Mouse (Mus musculus): Measurements from ENCODE around the gene Rasl10b. TPM values are rescaled to one million over a fixed set of nuclear protein-coding genes. Genes with fewer than 3 reads are reported as not detected.
A peak's percentile ranks its signal among the peaks of the same experiment; 100 is the strongest.

Gene Rasl10b
- polyA plus RNA-seq (2015; fragmentation: Nextera tagmentation; extraction: Ambion mirVana), result 24.7 and 31.4 TPM in 2 replicates

DNA sequence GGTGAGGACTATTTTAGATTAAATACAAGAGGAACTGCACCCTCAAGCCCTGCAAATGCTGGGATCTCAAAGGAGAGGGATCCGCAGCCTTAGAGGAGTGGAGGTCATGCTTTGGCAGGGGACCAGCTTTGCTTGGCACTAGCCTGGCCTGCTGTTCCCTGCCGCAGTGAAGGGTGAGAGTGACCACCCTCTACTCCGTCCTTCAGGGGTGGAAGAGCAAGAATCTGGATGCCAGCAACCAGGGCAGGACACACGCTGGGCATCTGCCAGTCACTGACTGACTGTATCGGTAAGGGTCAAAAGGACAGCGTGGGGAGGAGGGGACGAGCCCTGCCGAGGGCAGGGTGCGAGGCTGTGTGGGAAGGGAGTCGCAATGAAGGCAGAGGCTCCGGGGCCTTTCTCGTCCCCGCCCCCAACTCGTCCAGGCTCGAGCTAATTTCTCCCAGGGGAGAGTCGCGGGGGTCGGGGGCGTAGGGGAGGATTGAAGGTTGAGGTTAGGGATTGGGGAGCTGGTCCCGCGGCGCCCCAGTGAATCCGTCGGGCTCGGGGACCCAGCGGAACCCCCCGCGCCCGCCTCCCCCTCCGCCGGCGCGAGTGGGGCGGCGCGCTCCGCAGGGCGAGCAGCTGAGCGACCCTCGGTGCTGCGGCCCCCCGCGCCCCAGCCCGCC, at the start of gene Rasl10b:
Rasl10b (plus strand) TSS at position 51 of the 668 bp plus-strand sequence.
- H3K4me2 ChIP-seq (ENCODE audit: low read length), result peak within 1 kb of the TSS; percentile 85
- 1% methylated on average over 31 of the region's 44 CpGs for WGBS
- peak; percentile 91 for ATAC-seq

DNA sequence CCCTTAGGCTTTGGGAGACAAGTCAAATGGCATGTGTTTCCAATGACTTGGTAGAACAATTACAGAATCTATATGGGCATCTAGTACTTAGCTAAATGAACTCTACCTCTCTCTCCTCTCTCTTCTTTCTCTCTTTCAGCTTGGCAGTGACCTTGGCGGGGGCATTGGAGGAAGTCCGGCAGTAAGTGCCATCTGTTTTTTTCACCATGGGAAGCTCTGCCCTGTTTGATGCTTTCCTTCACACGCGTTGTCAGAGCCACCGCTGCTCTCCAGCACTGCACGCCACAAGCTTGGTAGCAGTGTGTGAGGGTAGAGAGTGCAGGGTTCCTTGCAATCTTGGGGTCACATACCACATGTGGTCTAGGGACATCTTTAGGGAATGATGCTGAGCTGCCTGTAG, 44.3 kb upstream of the Rasl10b start:
- Histone ChIP-seq H3K9me3 (ENCODE audit: control insufficient read depth, low read length) (no peaks in the 10 kb centered on the region), H3K27me3 (replicated peaks; ENCODE audit: control insufficient read depth, insufficient read depth, low read length) (no peaks in the 10 kb centered on the region), H3K36me3 (ENCODE audit: control insufficient read depth, insufficient read depth) (peaks cover 22% of the 10 kb centered on the region), H3K9ac (replicated peaks; ENCODE audit: low read depth, low read length) (no peak overlapping the region), H3K27ac (ENCODE audit: low read length) (no peak overlapping the region), H3K4me1 (replicated peaks; ENCODE audit: control insufficient read depth, insufficient read depth, low read length) (peaks cover 3% of the 10 kb centered on the region; the same call in 1 of the 2 replicates), H3K4me3 (replicated peaks; ENCODE audit: low read length) (no peak overlapping the region), H3K4me2 (ENCODE audit: low read length) (no peak overlapping the region)
- 89% methylated on average over 6 of the region's 6 CpGs for WGBS
- ATAC-seq, result no peak

More for the DNA sequence above, at the start of gene Rasl10b:
- H3K9me3 ChIP-seq (ENCODE audit: control insufficient read depth, low read length), result no peaks in the 10 kb centered on the region
- peak within 1 kb of the TSS; percentile 85 for H3K9ac ChIP-seq (replicated peaks; ENCODE audit: low read depth, low read length)
- no peaks in the 10 kb centered on the region for H3K36me3 ChIP-seq (ENCODE audit: control insufficient read depth, insufficient read depth)
- peak within 1 kb of the TSS; percentile 82 for H3K4me3 ChIP-seq (replicated peaks; ENCODE audit: low read length)
- H3K4me1 ChIP-seq (replicated peaks; ENCODE audit: control insufficient read depth, insufficient read depth, low read length), result peaks cover 19% of the 10 kb centered on the region
- H3K27me3 ChIP-seq (replicated peaks; ENCODE audit: control insufficient read depth, insufficient read depth, low read length), result no peaks in the 10 kb centered on the region
- H3K27ac ChIP-seq (ENCODE audit: low read length), result no peak within 1 kb of the TSS

DNA sequence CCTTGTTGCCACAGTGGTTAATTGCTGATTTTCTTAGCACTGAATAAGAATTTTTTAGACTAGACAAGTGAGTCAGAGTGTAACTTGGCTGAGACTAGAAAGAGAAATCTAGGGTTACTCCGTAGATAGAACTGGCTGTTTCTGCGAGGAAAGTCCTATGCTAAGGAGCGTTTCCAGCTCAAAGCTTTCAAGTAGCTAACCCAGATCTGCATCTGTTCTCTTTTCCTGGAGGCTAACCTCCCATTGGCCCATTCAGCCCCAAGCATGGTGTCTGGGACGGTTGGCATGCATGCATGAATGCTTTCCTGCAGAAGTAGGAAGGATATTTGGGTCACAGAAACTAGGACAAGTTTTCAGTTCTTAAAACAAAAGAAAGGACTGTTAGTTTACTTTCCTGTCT, 37.7 kb upstream of the Rasl10b start:
- no peaks in the 10 kb centered on the region for H3K27me3 ChIP-seq (replicated peaks; ENCODE audit: control insufficient read depth, insufficient read depth, low read length)
- no peaks in the 10 kb centered on the region for H3K9me3 ChIP-seq (ENCODE audit: control insufficient read depth, low read length)
- peaks cover 28% of the 10 kb centered on the region for H3K36me3 ChIP-seq (ENCODE audit: control insufficient read depth, insufficient read depth)
- no peak overlapping the region for H3K4me2 ChIP-seq (ENCODE audit: low read length)
- 85% methylated on average over 4 of the region's 4 CpGs for WGBS
- no peak overlapping the region for H3K9ac ChIP-seq (replicated peaks; ENCODE audit: low read depth, low read length)
- H3K4me3 ChIP-seq (replicated peaks; ENCODE audit: low read length), result no peak overlapping the region
- no peak overlapping the region for H3K27ac ChIP-seq (ENCODE audit: low read length)
- no peaks in the 10 kb centered on the region for H3K4me1 ChIP-seq (replicated peaks; ENCODE audit: control insufficient read depth, insufficient read depth, low read length)
- ATAC-seq, result no peak

DNA sequence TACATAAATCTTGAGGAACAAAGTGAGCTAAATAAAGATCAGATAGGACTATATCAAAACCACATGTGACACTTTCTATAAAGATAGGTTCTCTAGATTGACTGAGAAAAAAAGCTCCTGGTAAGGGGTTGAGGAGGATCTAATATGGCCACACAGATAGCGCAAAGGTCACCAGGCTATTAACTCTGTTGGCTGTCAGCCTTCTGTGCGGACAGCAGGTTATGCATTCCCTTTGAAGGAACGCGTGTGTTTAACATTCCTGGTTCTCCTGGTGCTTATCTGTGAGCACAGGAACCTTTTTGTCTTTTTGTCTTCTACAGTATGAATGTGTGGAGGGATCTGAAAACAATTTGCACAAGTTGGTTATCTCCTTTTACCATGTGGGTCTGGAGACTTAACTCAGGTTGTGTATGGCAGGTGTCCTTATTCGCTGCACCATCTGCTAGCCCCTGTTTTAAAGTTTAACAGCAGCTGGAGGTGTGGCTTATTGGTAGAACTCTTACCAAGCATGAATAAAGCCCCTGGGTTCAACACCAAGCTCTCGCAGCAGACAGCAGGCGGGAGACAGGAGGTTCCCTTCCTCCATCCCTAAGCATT, 29.1 kb upstream of the Rasl10b start:
- no peak overlapping the region for H3K27ac ChIP-seq (ENCODE audit: low read length)
- H3K9ac ChIP-seq (replicated peaks; ENCODE audit: low read depth, low read length), result no peak overlapping the region
- H3K9me3 ChIP-seq (ENCODE audit: control insufficient read depth, low read length), result no peaks in the 10 kb centered on the region
- no peak for ATAC-seq
- WGBS, result 87% methylated on average over 7 of the region's 7 CpGs
- peaks cover 6% of the 10 kb centered on the region for H3K36me3 ChIP-seq (ENCODE audit: control insufficient read depth, insufficient read depth)
- H3K4me3 ChIP-seq (replicated peaks; ENCODE audit: low read length), result no peak overlapping the region
- H3K4me1 ChIP-seq (replicated peaks; ENCODE audit: control insufficient read depth, insufficient read depth, low read length), result peaks cover 3% of the 10 kb centered on the region
- no peaks in the 10 kb centered on the region for H3K27me3 ChIP-seq (replicated peaks; ENCODE audit: control insufficient read depth, insufficient read depth, low read length)
- H3K4me2 ChIP-seq (ENCODE audit: low read length), result no peak overlapping the region

GRCm38 (mm10) chr11:83382876-83383531, 25.9 kb upstream of the Rasl10b start:
- H3K27ac ChIP-seq (ENCODE audit: low read length), result peak overlapping the region; percentile 5; the same call in 1 of the 2 replicates
- H3K27me3 ChIP-seq (replicated peaks; ENCODE audit: control insufficient read depth, insufficient read depth, low read length), result no peaks in the 10 kb centered on the region
- peak; percentile 68 for ATAC-seq
- H3K4me1 ChIP-seq (replicated peaks; ENCODE audit: control insufficient read depth, insufficient read depth, low read length), result peaks cover 3% of the 10 kb centered on the region
- no peak overlapping the region for H3K4me2 ChIP-seq (ENCODE audit: low read length)
- peaks cover 1% of the 10 kb centered on the region; the same call in 1 of the 2 replicates for H3K36me3 ChIP-seq (ENCODE audit: control insufficient read depth, insufficient read depth)
- no peak overlapping the region for H3K4me3 ChIP-seq (replicated peaks; ENCODE audit: low read length)
- H3K9ac ChIP-seq (replicated peaks; ENCODE audit: low read depth, low read length), result no peak overlapping the region
- no peaks in the 10 kb centered on the region for H3K9me3 ChIP-seq (ENCODE audit: control insufficient read depth, low read length)
- WGBS, result 31% methylated on average over 9 of the region's 9 CpGs

GRCm38 (mm10) chr11:83383532-83383887, 25.4 kb upstream of the Rasl10b start:
- no peak overlapping the region for H3K4me2 ChIP-seq (ENCODE audit: low read length)
- 59% methylated on average over 1 of the region's 1 CpGs for WGBS
- peaks cover 3% of the 10 kb centered on the region for H3K4me1 ChIP-seq (replicated peaks; ENCODE audit: control insufficient read depth, insufficient read depth, low read length)
- H3K9me3 ChIP-seq (ENCODE audit: control insufficient read depth, low read length), result no peaks in the 10 kb centered on the region
- no peaks in the 10 kb centered on the region for H3K36me3 ChIP-seq (ENCODE audit: control insufficient read depth, insufficient read depth)
- ATAC-seq, result peak; percentile 52; the same call in 1 of the 2 replicates
- no peak overlapping the region for H3K9ac ChIP-seq (replicated peaks; ENCODE audit: low read depth, low read length)
- no peak overlapping the region for H3K4me3 ChIP-seq (replicated peaks; ENCODE audit: low read length)
- peak overlapping the region; percentile 70 for H3K27ac ChIP-seq (ENCODE audit: low read length)
- no peaks in the 10 kb centered on the region for H3K27me3 ChIP-seq (replicated peaks; ENCODE audit: control insufficient read depth, insufficient read depth, low read length)

DNA sequence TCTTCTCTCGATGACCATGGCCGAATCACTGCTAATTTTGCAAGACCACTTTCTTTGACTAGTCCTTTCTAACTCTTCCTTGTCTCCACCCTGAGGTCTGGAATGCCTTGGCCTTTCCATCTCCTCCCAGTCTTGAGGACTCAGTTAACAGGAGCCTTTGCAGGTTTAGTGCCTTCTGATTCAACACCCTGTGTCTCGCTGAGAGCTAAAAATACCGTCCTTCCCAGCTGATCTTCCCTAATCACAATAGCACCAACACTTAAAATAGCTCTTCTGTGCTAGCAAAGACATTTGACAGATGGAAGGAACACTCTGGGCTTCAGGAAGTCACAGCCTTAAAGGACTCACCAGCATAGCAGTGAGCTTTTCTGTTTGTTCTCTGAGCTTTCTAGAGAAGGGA, 15.9 kb upstream of the Rasl10b start:
- Histone ChIP-seq H3K27ac (ENCODE audit: low read length) (peak overlapping the region; percentile 45), H3K4me1 (replicated peaks; ENCODE audit: control insufficient read depth, insufficient read depth, low read length) (peaks cover 15% of the 10 kb centered on the region), H3K27me3 (replicated peaks; ENCODE audit: control insufficient read depth, insufficient read depth, low read length) (no peaks in the 10 kb centered on the region), H3K4me3 (replicated peaks; ENCODE audit: low read length) (no peak overlapping the region), H3K4me2 (ENCODE audit: low read length) (no peak overlapping the region), H3K9me3 (ENCODE audit: control insufficient read depth, low read length) (no peaks in the 10 kb centered on the region), H3K36me3 (ENCODE audit: control insufficient read depth, insufficient read depth) (peaks cover 22% of the 10 kb centered on the region), H3K9ac (replicated peaks; ENCODE audit: low read depth, low read length) (no peak overlapping the region)
- WGBS, result 90% methylated on average over 4 of the region's 4 CpGs
- ATAC-seq, result no peak

DNA sequence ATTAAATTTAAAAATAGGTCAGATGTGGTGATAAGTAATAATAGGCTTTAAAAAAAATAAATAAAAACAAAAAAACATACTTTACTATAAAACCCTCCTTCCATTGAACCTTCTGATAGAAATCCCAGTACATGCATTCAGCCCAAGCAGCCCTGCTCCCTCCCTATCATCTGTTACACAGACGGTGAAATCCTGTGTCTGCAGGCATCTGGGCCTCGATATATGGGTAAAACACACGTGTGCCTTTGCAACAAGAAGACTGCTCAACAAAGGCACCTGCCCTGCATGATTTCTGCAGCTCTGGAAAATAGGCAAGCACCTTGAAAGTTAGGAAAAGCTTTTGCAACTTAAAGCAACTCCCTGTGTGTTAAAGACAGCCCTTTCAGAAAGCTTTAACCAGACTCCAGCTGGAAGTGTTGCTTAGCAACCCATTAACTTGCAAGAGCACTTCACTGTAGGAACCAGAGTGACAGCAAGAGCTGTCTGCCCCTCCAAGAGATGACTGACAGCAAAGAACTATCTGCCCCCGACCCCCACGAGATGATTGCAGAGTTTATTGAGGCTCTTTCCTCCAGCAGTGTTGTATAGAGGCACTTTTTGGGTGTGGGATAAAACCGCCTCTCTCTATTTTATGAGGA, 14.0 kb upstream of the Rasl10b start:
- Histone ChIP-seq H3K27me3 (replicated peaks; ENCODE audit: control insufficient read depth, insufficient read depth, low read length) (no peaks in the 10 kb centered on the region), H3K4me3 (replicated peaks; ENCODE audit: low read length) (no peak overlapping the region), H3K36me3 (ENCODE audit: control insufficient read depth, insufficient read depth) (peaks cover 27% of the 10 kb centered on the region), H3K27ac (ENCODE audit: low read length) (peak overlapping the region; percentile 65), H3K9ac (replicated peaks; ENCODE audit: low read depth, low read length) (no peak overlapping the region; the same call in 1 of the 2 replicates), H3K4me1 (replicated peaks; ENCODE audit: control insufficient read depth, insufficient read depth, low read length) (peaks cover 15% of the 10 kb centered on the region), H3K4me2 (ENCODE audit: low read length) (no peak overlapping the region), H3K9me3 (ENCODE audit: control insufficient read depth, low read length) (no peaks in the 10 kb centered on the region)
- peak; percentile 88 for ATAC-seq
- 8% methylated on average over 6 of the region's 6 CpGs for WGBS

DNA sequence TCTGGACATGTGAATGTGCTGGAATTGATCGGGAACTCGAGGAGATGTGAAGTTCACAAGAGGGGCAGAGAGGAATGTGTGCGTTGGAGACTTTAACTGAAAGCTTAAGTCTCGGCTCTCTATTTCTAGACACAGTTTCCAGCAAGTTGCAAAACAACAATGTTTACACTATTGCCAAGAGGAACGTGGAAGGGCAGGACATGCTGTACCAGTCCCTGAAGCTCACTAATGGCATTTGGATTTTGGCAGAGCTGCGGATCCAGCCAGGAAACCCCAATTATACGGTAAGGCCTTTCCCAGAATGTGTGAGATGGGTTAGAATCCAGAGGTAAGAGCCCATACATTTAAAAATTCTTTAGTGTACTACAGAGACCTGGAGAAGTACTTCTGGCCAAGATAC, 11.3 kb upstream of the Rasl10b start:
- WGBS, result 96% methylated on average over 7 of the region's 7 CpGs
- Histone ChIP-seq H3K27me3 (replicated peaks; ENCODE audit: control insufficient read depth, insufficient read depth, low read length) (no peaks in the 10 kb centered on the region), H3K36me3 (ENCODE audit: control insufficient read depth, insufficient read depth) (peaks cover 21% of the 10 kb centered on the region)

More for the DNA sequence above, 11.3 kb upstream of the Rasl10b start:
- no peaks in the 10 kb centered on the region for H3K9me3 ChIP-seq (ENCODE audit: control insufficient read depth, low read length)
- H3K9ac ChIP-seq (replicated peaks; ENCODE audit: low read depth, low read length), result no peak overlapping the region
- no peak overlapping the region for H3K4me3 ChIP-seq (replicated peaks; ENCODE audit: low read length)
- no peak overlapping the region for H3K4me2 ChIP-seq (ENCODE audit: low read length)
- no peak for ATAC-seq
- H3K27ac ChIP-seq (ENCODE audit: low read length), result no peak overlapping the region
- peaks cover 15% of the 10 kb centered on the region for H3K4me1 ChIP-seq (replicated peaks; ENCODE audit: control insufficient read depth, insufficient read depth, low read length)
